Mouse (Mus musculus): Measurements from ENCODE around the gene Draxin.
"Not testable (repeated sequence)": the region's sequence is repeated elsewhere in the genome, so short reads cannot be mapped to it uniquely, and the experiment has no call there.

Gene Draxin

GRCm38 (mm10) chr4:148054961-148055695 lies 75.4 kb downstream of the Draxin start:
- DNase-seq, result no peak

DNA sequence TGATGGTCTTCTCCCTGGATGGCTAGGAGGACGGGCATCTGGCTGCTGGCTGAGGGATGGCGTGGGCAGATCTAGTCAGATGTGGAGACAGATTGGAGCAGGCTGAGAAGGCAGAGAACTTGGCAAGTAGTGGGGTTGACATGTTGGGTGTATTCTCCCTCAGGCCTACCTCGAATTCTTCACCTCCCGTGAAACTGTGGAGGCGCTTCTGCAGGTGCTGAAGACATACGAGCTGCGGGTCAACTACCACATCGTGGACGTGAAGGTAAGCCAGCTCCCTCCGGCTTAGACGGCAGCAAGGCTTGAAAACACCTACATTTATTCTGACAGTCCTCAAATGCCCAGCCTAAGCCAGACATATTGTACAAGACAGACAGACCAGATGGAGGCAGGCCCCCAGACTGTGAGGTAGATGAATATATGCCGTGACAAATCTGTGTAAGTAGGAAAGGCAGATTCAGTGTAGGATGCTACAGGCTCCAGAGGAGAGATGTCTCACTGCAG lies 77.0 kb downstream of the Draxin start:
- no peak for DNase-seq

- no peak for DNase-seq
These were observed 77.5 kb downstream of the Draxin start for GRCm38 (mm10) chr4:148052976-148053375.

DNA sequence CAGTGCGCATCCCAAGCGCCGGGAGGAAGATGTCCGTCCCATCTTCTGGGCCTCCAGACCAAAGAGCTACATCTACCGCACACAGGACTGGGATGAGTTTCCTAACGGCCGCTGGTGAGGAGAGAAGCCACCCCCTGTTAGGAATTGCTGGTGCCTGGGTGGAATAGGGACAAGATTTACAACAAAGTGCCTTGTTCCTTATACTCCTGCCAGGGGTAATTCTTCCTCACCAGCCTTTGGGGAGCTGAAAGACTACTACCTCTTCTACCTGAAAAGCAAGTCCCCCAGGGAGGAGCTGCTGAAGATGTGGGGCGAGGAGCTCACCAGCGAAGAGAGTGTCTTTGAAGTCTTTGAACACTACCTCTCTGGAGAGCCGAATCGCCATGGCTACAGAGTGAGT lies 78.6 kb downstream of the Draxin start:
- DNase-seq, result no peak

- DNase-seq, result no peak
These were observed 79.3 kb downstream of the Draxin start for GRCm38 (mm10) chr4:148051046-148051776.

DNA sequence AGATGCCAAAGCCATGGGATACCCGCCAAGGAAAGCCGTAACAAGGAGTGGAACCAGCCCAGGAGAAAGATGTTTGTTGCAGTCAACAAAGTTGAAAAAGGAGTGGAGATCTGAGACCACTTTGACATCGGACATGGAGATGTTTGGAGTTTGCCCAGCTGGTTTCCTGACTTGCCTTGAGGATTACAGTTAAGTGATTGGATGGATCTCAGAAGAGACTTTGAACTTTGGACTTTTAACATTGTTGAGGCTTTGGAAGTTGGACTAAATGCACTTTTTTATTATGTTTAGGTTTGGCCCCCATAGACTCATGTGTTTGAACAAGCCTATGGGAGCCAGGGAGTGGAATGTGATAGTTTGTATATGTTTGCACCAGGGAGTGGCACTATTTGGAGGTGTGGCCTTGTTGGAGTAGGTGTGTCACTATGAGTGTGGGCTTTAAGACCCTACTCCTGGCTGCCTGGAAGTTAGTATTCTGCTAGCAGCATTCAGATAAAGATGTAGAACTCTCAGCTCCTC lies 80.0 kb downstream of the Draxin start:
- not testable (repeated sequence) for DNase-seq

Measured in B cell, adult 2 months (primary cell).